Mouse (Mus musculus) G1E (cell line): ENCODE data around the gene Ephx4. TPM values are rescaled to one million over a fixed set of nuclear protein-coding genes. Genes with fewer than 3 reads are reported as not detected.

ENCODE experiments used
- ATAC-seq: 2 replicates; pipeline ENCODE4 v1.8.0; 2016; ENCODE audit warnings: mild to moderate bottlenecking; ENCODE audit not compliant: insufficient number of reproducible peaks, poor library complexity, low FRiP score, severe bottlenecking; ENCODE audit errors: extremely low read depth
- DNase-seq: peaks from one replicate; pipeline ENCODE4 v3.0.0; 2012; ENCODE audit warnings: low spot score
- H3K27me3 ChIP-seq: 2 replicates; pipeline ENCODE4 v1.6.1; 2012; ENCODE audit warnings: mild to moderate bottlenecking, low read length, inconsistent platforms; ENCODE audit not compliant: insufficient read depth
- H3K36me3 ChIP-seq: replicated peaks from 2 replicates; pipeline ENCODE3; 2012; ENCODE audit warnings: mild to moderate bottlenecking, inconsistent platforms
- H3K4me1 ChIP-seq: 2 replicates; pipeline ENCODE4 v1.6.1; 2012; ENCODE audit warnings: low read depth, low read length, inconsistent platforms, mixed read lengths; ENCODE audit not compliant: insufficient read depth
- H3K4me3 ChIP-seq: 2 replicates; pipeline ENCODE4 v1.5.1; 2012; ENCODE audit warnings: low read depth, mild to moderate bottlenecking, inconsistent platforms, low read length, moderate library complexity, mixed read lengths
- H3K9me3 ChIP-seq: replicated peaks from 2 replicates; pipeline ENCODE4 v1.6.1; 2012; ENCODE audit warnings: inconsistent platforms
- CTCF ChIP-seq: IDR thresholded peaks from 2 replicates; pipeline ENCODE4 v1.5.1; 2012; ENCODE audit warnings: low read depth, low read length, inconsistent platforms, mixed read lengths
- GATA1 ChIP-seq: IDR thresholded peaks from 2 replicates; pipeline ENCODE4 v1.6.1; 2012; ENCODE audit warnings: borderline replicate concordance, low read length, inconsistent platforms, mixed read lengths
- GATA2 ChIP-seq: IDR thresholded peaks from 2 replicates; pipeline ENCODE4 v1.6.1; 2012; ENCODE audit warnings: low read depth, low read length, inconsistent platforms, borderline replicate concordance
- POLR2AphosphoS5 ChIP-seq: IDR thresholded peaks from 2 replicates; pipeline ENCODE4 v1.6.1; 2012; ENCODE audit warnings: low read depth, low read length, inconsistent platforms; ENCODE audit not compliant: insufficient replicate concordance
- TAL1 ChIP-seq: conservative IDR thresholded peaks from 2 replicates; pipeline ENCODE4 v1.6.1; 2012; ENCODE audit warnings: low read depth, low read length, inconsistent platforms, mixed read lengths
- polyA plus RNA-seq: library from polyadenylated mRNA; stranded (reverse); fragments of >175 nt; gene quantifications from 2 replicates; pipeline ENCODE4 v1.2.3, GENCODE M21; 2012
- total RNA-seq, 2 experiments: library from RNA; stranded (forward) in 1 of 2; stranded (reverse) in 1 of 2; fragments of 200-1000 nt in 1 of 2; fragments of >200 nt in 1 of 2; fragmentation: Nextera tagmentation in 1 of 2; gene quantifications; 2 replicates each; pipeline ENCODE4 v1.2.3; 2014 to 2017

The Ephx4 gene
- not detected in 2 replicates for total RNA-seq (2014; fragmentation: Nextera tagmentation)
- total RNA-seq (2017) = not detected in 2 replicates
- polyA plus RNA-seq = not detected in 2 replicates

GRCm38 (mm10) chr5:107402436-107402835, at the start of gene Ephx4:
Gene Ephx4 (plus strand): TSS chr5:107402736.
- ATAC-seq (no peak), DNase-seq (no peak)
- no peaks in the 10 kb centered on the region for H3K4me1 ChIP-seq
- H3K27me3 ChIP-seq = peaks cover 21% of the 10 kb centered on the region
- no peak within 1 kb of the TSS for H3K4me3 ChIP-seq
- no peaks in the 10 kb centered on the region for H3K9me3 ChIP-seq
- no peaks in the 10 kb centered on the region for H3K36me3 ChIP-seq
- TF ChIP-seq GATA1 = no peak
- TF ChIP-seq TAL1 = no peak
- no peak for TF ChIP-seq POLR2AphosphoS5
- no peak for TF ChIP-seq CTCF
- TF ChIP-seq GATA2 = no peak

GRCm38 (mm10) chr5:107353981-107354380, 48.6 kb upstream of the Ephx4 start:
- Histone ChIP-seq H3K4me1 (no peaks in the 10 kb centered on the region), H3K9me3 (no peaks in the 10 kb centered on the region)
- no peak for ATAC-seq

GRCm38 (mm10) chr5:107355801-107356200, 46.7 kb upstream of the Ephx4 start:
- no peak for ATAC-seq
- no peaks in the 10 kb centered on the region for H3K36me3 ChIP-seq
- no peak for TF ChIP-seq GATA1
- TF ChIP-seq CTCF = no peak
- TF ChIP-seq TAL1 = no peak
- no peak for TF ChIP-seq GATA2
- TF ChIP-seq POLR2AphosphoS5 = no peak
- H3K4me3 ChIP-seq = no peak overlapping the region
- H3K27me3 ChIP-seq = peaks cover 10% of the 10 kb centered on the region; the same call in 1 of the 2 replicates
- H3K9me3 ChIP-seq = no peaks in the 10 kb centered on the region
- DNase-seq = no peak
- H3K4me1 ChIP-seq = peaks cover 8% of the 10 kb centered on the region

More at GRCm38 (mm10) chr5:107353981-107354380, 48.6 kb upstream of the Ephx4 start:
- no peak for DNase-seq
- no peaks in the 10 kb centered on the region for H3K36me3 ChIP-seq
- no peak overlapping the region for H3K4me3 ChIP-seq
- H3K27me3 ChIP-seq = peaks cover 10% of the 10 kb centered on the region; the same call in 1 of the 2 replicates
- no peak for TF ChIP-seq GATA1
- no peak for TF ChIP-seq GATA2
- no peak for TF ChIP-seq CTCF
- TF ChIP-seq TAL1 = no peak
- TF ChIP-seq POLR2AphosphoS5 = no peak

GRCm38 (mm10) chr5:107357723-107358122, 44.8 kb upstream of the Ephx4 start:
- Histone ChIP-seq H3K36me3 (no peaks in the 10 kb centered on the region), H3K27me3 (peaks cover 8% of the 10 kb centered on the region; the same call in 1 of the 2 replicates), H3K9me3 (no peaks in the 10 kb centered on the region), H3K4me1 (peaks cover 8% of the 10 kb centered on the region), H3K4me3 (no peak overlapping the region)
- no peak for TF ChIP-seq POLR2AphosphoS5
- no peak for TF ChIP-seq GATA1
- TF ChIP-seq CTCF = no peak
- TF ChIP-seq GATA2 = no peak
- TF ChIP-seq TAL1 = no peak
- no peak for DNase-seq
- ATAC-seq = no peak

- no peak for TF ChIP-seq CTCF
- TF ChIP-seq GATA2 = no peak
- no peak for TF ChIP-seq TAL1
- no peak for TF ChIP-seq POLR2AphosphoS5
- no peak for TF ChIP-seq GATA1
- ATAC-seq = peak; percentile 98
- H3K4me1 ChIP-seq = peaks cover 8% of the 10 kb centered on the region
These were observed 43.0 kb upstream of the Ephx4 start for GRCm38 (mm10) chr5:107359395-107360053.

GRCm38 (mm10) chr5:107360054-107360730, 42.3 kb upstream of the Ephx4 start:
- Histone ChIP-seq H3K36me3 (no peaks in the 10 kb centered on the region), H3K9me3 (no peaks in the 10 kb centered on the region), H3K4me3 (peak overlapping the region; percentile 67), H3K4me1 (peaks cover 8% of the 10 kb centered on the region), H3K27me3 (peaks cover 15% of the 10 kb centered on the region)
- DNase-seq (no peak), ATAC-seq (no peak)
- TF ChIP-seq POLR2AphosphoS5 (no peak), TAL1 (no peak)

More at GRCm38 (mm10) chr5:107359395-107360053, 43.0 kb upstream of the Ephx4 start:
- peak; percentile 63 for DNase-seq
- H3K4me3 ChIP-seq = peak overlapping the region; percentile 67
- no peaks in the 10 kb centered on the region for H3K36me3 ChIP-seq
- H3K9me3 ChIP-seq = no peaks in the 10 kb centered on the region
- peaks cover 15% of the 10 kb centered on the region for H3K27me3 ChIP-seq
